Mouse (Mus musculus) liver, adult 2 months (tissue): ENCODE data around the gene Apobec2.

Source experiments
- CTCF ChIP-seq: fragments of 200-500 bp; IDR thresholded peaks from 2 replicates; pipeline ENCODE4 v1.5.1; 2011; ENCODE audit warnings: low read depth, low read length, control low read depth
- POLR2A ChIP-seq: fragments of 200-500 bp; IDR thresholded peaks from 2 replicates; pipeline ENCODE4 v1.6.1; 2011; ENCODE audit warnings: low read length, control low read depth; ENCODE audit not compliant: insufficient read depth; ENCODE audit errors: extremely low read depth

- no peak for TF ChIP-seq POLR2A
- TF ChIP-seq CTCF: no peak
These were observed 28.0 kb downstream of the Apobec2 start for GRCm38 (mm10) chr17:48404706-48405105.
